Mouse (Mus musculus) thymus, postnatal 4 days (tissue): ENCODE measurements around the gene Klk4.

ENCODE experiments used
- DNase-seq: peaks from one replicate; pipeline ENCODE4 v3.0.0; 2021

The Klk4 gene

GRCm38 (mm10) chr7:43880912-43881311 is at the start of gene Klk4:
TSS of gene Klk4 (plus strand) at chr7:43881160.
- DNase-seq = no peak

GRCm38 (mm10) chr7:43841701-43842100 is 39.3 kb upstream of the Klk4 start, which contains the start of gene Klk5:
TSS of gene Klk5 (plus strand) at chr7:43841971.
- DNase-seq = no peak

GRCm38 (mm10) chr7:43843801-43844200 is 37.2 kb upstream of the Klk4 start:
- no peak for DNase-seq

- no peak for DNase-seq
Measured at GRCm38 (mm10) chr7:43851616-43852015, 29.3 kb upstream of the Klk4 start.

GRCm38 (mm10) chr7:43854642-43855380 is 26.1 kb upstream of the Klk4 start:
- no peak for DNase-seq

GRCm38 (mm10) chr7:43855709-43856108 is 25.3 kb upstream of the Klk4 start:
- no peak for DNase-seq

- DNase-seq = no peak
Measured at GRCm38 (mm10) chr7:43856307-43856706, 24.7 kb upstream of the Klk4 start.

GRCm38 (mm10) chr7:43857501-43857900 is 23.5 kb upstream of the Klk4 start:
- no peak for DNase-seq

- no peak for DNase-seq
Measured at GRCm38 (mm10) chr7:43860411-43860810, 20.5 kb upstream of the Klk4 start.

- DNase-seq = peak; percentile 69
Measured at GRCm38 (mm10) chr7:43873237-43873636, 7.7 kb upstream of the Klk4 start.

- no peak for DNase-seq
Measured at GRCm38 (mm10) chr7:43873674-43874073, 7.3 kb upstream of the Klk4 start.

- DNase-seq = no peak
Measured at GRCm38 (mm10) chr7:43874868-43875375, 6.0 kb upstream of the Klk4 start.

- no peak for DNase-seq
Measured at GRCm38 (mm10) chr7:43876444-43876843, 4.5 kb upstream of the Klk4 start.

- DNase-seq = no peak
Measured at GRCm38 (mm10) chr7:43878281-43878680, 2.7 kb upstream of the Klk4 start.

GRCm38 (mm10) chr7:43882346-43882745 is 1.4 kb downstream of the Klk4 start:
- no peak for DNase-seq

- no peak for DNase-seq
Measured at GRCm38 (mm10) chr7:43882811-43883210, 1.9 kb downstream of the Klk4 start.

- peak; percentile 72 for DNase-seq
Measured at GRCm38 (mm10) chr7:43883547-43883946, 2.6 kb downstream of the Klk4 start.

GRCm38 (mm10) chr7:43891365-43891764 is 10.4 kb downstream of the Klk4 start:
- no peak for DNase-seq

- DNase-seq = no peak
Measured at GRCm38 (mm10) chr7:43891788-43892187, 10.8 kb downstream of the Klk4 start.

- peak; percentile 75 for DNase-seq
Measured at GRCm38 (mm10) chr7:43894836-43895235, 13.9 kb downstream of the Klk4 start.

- DNase-seq = no peak
Measured at GRCm38 (mm10) chr7:43914821-43915220, 33.9 kb downstream of the Klk4 start.

- DNase-seq = no peak
Measured at GRCm38 (mm10) chr7:43918426-43918825, 37.5 kb downstream of the Klk4 start.

GRCm38 (mm10) chr7:43918871-43919270 is 37.9 kb downstream of the Klk4 start:
- DNase-seq = no peak

GRCm38 (mm10) chr7:43919559-43920451 is 38.8 kb downstream of the Klk4 start:
- peak; percentile 75 for DNase-seq
